Comparison of ENCODE assay signal across 20 mouse cellular contexts in the genomic region with DNA sequence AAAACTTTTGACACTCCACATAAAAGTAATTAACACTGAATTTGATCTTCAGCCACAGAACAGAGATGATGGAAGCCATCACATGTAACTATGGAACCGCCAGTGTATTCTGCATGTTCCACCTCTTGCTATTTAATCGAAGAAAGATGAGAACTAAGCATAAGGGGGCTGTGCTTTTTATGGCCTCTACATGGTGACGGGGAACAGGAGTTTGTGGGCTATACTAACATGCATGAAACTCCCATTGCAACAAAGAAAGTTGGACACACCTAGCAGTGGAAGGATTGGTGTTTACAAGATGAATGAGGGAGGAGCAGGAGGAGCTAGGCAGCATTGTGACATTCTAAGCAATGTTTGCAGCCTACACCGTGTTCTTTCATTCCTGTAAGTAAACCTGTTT. TPM values are rescaled to one million over a fixed set of nuclear protein-coding genes. Genes with fewer than 3 reads are reported as not detected.
A peak's percentile ranks its signal among the peaks of the same experiment; 100 is the strongest.
DNase-seq lines count a peak whose midpoint lies in the region; ATAC-seq lines count a peak whose summit lies in the region.
"Had no signal": no experiment of that assay in that cellular context is flagged by ENCODE, and none has a peak within 500 bp of the region (broad histone marks: within the 10 kb centered on the region; RNA-seq: fewer than 3 reads in every experiment).

A gene (plus strand): TSS at position 301 of the 400 bp plus-strand sequence.

- WGBS in limb, embryonic 15.5 days = 66% methylated on average over 4 of the region's 4 CpGs
- WGBS in limb, embryonic 10.5 days = 84% methylated on average over 4 of the region's 4 CpGs
- WGBS in embryonic facial prominence, embryonic 15.5 days = 68% methylated on average over 4 of the region's 4 CpGs

- H3K4me2 ChIP-seq in limb, embryonic 15.5 days = no peak within 1 kb of the TSS
- H3K4me2 ChIP-seq in embryonic facial prominence, embryonic 15.5 days (replicated peaks) = no peak within 1 kb of the TSS
- H3K4me2 ChIP-seq: forebrain, embryonic 13.5 days; forebrain, embryonic 15.5 days had no signal

- no peak for DNase-seq in limb, embryonic 10.5 days (ENCODE audit: low spot score)
- DNase-seq in adrenal gland, adult (ENCODE audit: inconsistent age in 2 of 2, low spot score in 1 of 2) = no peak
- DNase-seq: adrenal gland, adult 8-10 months; adrenal gland, postnatal 14 days; adrenal gland, postnatal 36 days; cerebellum, adult 11-12 months; cerebellum, adult 2 months; cerebellum, adult 9-10 months; cerebellum, postnatal 10 days; cerebellum, postnatal 25 days; forebrain, postnatal 0 days had no signal

- H3K9ac ChIP-seq in limb, embryonic 15.5 days = no peak within 1 kb of the TSS
- no peak within 1 kb of the TSS for H3K9ac ChIP-seq in embryonic facial prominence, embryonic 15.5 days
- H3K9ac ChIP-seq: forebrain, embryonic 13.5 days; forebrain, embryonic 15.5 days; forebrain, postnatal 0 days had no signal

- H3K4me3 ChIP-seq in limb, embryonic 15.5 days = no peak within 1 kb of the TSS
- H3K4me3 ChIP-seq in limb, embryonic 10.5 days = no peak within 1 kb of the TSS
- H3K4me3 ChIP-seq in embryonic facial prominence, embryonic 15.5 days (replicated peaks) = 0 out of 2 replicates have a peak within 1 kb of the TSS, but pooled peaks have one; percentile 4
- H3K4me3 ChIP-seq: forebrain, embryonic 13.5 days; forebrain, embryonic 15.5 days had no signal

- H3K4me1 ChIP-seq in limb, embryonic 15.5 days = no peaks in the 10 kb centered on the region
- H3K4me1 ChIP-seq in limb, embryonic 10.5 days = no peaks in the 10 kb centered on the region
- H3K4me1 ChIP-seq in embryonic facial prominence, embryonic 15.5 days = no peaks in the 10 kb centered on the region
- H3K4me1 ChIP-seq: forebrain, embryonic 13.5 days; forebrain, embryonic 15.5 days had no signal

- no peaks in the 10 kb centered on the region for H3K27me3 ChIP-seq in limb, embryonic 15.5 days
- no peaks in the 10 kb centered on the region for H3K27me3 ChIP-seq in limb, embryonic 10.5 days (ENCODE audit: low read depth, poor library complexity, severe bottlenecking)
- no peaks in the 10 kb centered on the region for H3K27me3 ChIP-seq in embryonic facial prominence, embryonic 15.5 days
- H3K27me3 ChIP-seq: forebrain, embryonic 13.5 days; forebrain, embryonic 15.5 days had no signal

- H3K9me3 ChIP-seq in limb, embryonic 15.5 days = no peaks in the 10 kb centered on the region
- H3K9me3 ChIP-seq in limb, embryonic 10.5 days (replicated peaks) = no peaks in the 10 kb centered on the region
- no peaks in the 10 kb centered on the region for H3K9me3 ChIP-seq in embryonic facial prominence, embryonic 15.5 days (replicated peaks)
- H3K9me3 ChIP-seq: forebrain, embryonic 13.5 days; forebrain, embryonic 15.5 days had no signal

- no peak for ATAC-seq in limb, embryonic 15.5 days (ENCODE audit: insufficient number of reproducible peaks, low FRiP score, low TSS enrichment, low read depth)
- no peak for ATAC-seq in embryonic facial prominence, embryonic 15.5 days (ENCODE audit: insufficient number of reproducible peaks, low FRiP score, low TSS enrichment, low read depth)
- no peak for ATAC-seq in erythroblast, adult 5-6 weeks (replicated peaks; ENCODE audit: low FRiP score, poor library complexity, severe bottlenecking)
- ATAC-seq: CD4-positive, CD25-positive, alpha-beta regulatory T cell, adult 4 months; forebrain, embryonic 13.5 days; forebrain, embryonic 15.5 days; forebrain, postnatal 0 days had no signal

- no peaks in the 10 kb centered on the region for H3K36me3 ChIP-seq in limb, embryonic 15.5 days
- H3K36me3 ChIP-seq in limb, embryonic 10.5 days = no peaks in the 10 kb centered on the region
- H3K36me3 ChIP-seq in embryonic facial prominence, embryonic 15.5 days = no peaks in the 10 kb centered on the region
- H3K36me3 ChIP-seq: forebrain, embryonic 15.5 days had no signal

- H3K27ac ChIP-seq in limb, embryonic 15.5 days = 0 out of 2 replicates have a peak within 1 kb of the TSS, but pooled peaks have one; percentile 3
- H3K27ac ChIP-seq in limb, embryonic 10.5 days = no peak within 1 kb of the TSS
- peak within 1 kb of the TSS; percentile 66 for H3K27ac ChIP-seq in embryonic facial prominence, embryonic 15.5 days (replicated peaks)
- H3K27ac ChIP-seq: forebrain, embryonic 13.5 days; forebrain, embryonic 15.5 days had no signal

RNA-seq across cellular contexts. Expression of the gene that starts here (rescaled TPM):
- polyA plus RNA-seq in limb, embryonic 15.5 days (2015; fragmentation: Nextera tagmentation; extraction: Ambion mirVana) = 30.8 and 33.0 TPM in 2 replicates
- polyA plus RNA-seq in limb, embryonic 10.5 days (2016; fragmentation: Nextera tagmentation; extraction: Ambion mirVana) = not detected in 2 replicates
- polyA plus RNA-seq in embryonic facial prominence, embryonic 15.5 days (2015; fragmentation: Nextera tagmentation; extraction: Ambion mirVana) = 16.8 and 19.1 TPM in 2 replicates
- not detected in 2 replicates for total RNA-seq in erythroblast, adult 5-6 weeks (2015; ENCODE audit: low replicate concordance)
- not detected in 2 replicates for total RNA-seq in erythroblast, adult 5-6 weeks (2017; ENCODE audit: low replicate concordance)
- total RNA-seq: adrenal gland, adult 18-20 months; adrenal gland, adult 8-10 months; adrenal gland, postnatal 14 days; adrenal gland, postnatal 36 days; forebrain, postnatal 0 days; MEL had no signal
- polyA plus RNA-seq: cerebellum, adult 2 months; forebrain, embryonic 11.5 days; forebrain, embryonic 13.5 days; forebrain, embryonic 15.5 days; forebrain, postnatal 0 days had no signal

Comparison
In these comparisons a context has a peak if more than half of its experiments do, and no peak if none do; other contexts are left out.
1. RNA of the gene that starts here (polyA plus RNA-seq): 30.8 to 33.0 TPM in limb, embryonic 15.5 days and 16.8 to 19.1 TPM in embryonic facial prominence, embryonic 15.5 days; not detected in limb, embryonic 10.5 days; every median in the first group is over 10 times any median in the second.